Mouse (Mus musculus) bone marrow, adult 2 months (tissue): ENCODE results near the gene Sdad1.

Experiments
- CTCF ChIP-seq: fragments of 200-500 bp; IDR thresholded peaks from 2 replicates; pipeline ENCODE4 v1.5.1; 2011; ENCODE audit warnings: low read length, control low read depth; ENCODE audit not compliant: control insufficient read depth, insufficient read depth
- POLR2A ChIP-seq: fragments of 200-500 bp; IDR thresholded peaks from 2 replicates; pipeline ENCODE4 v1.6.1; 2011; ENCODE audit warnings: low read depth, mild to moderate bottlenecking, control low read depth, low read length, borderline replicate concordance; ENCODE audit not compliant: control insufficient read depth

DNA sequence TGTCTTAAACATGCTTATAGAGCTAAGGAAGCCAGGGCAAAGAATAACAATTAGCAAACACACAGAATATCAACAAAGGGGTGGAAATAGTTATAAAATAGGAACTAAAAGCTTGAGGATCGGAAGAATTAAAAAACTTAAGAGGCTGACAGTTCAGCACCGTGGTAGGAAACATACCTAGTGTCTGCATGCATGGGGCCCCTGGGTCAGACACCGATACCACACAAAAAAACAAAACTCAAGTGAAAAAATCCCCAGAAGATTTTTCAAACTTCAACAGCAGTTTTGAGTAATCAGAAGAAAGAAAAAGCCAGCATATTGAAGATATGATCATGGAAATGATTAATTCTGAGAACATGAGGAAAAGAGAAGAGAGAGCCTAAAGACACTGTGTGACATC is 26.5 kb upstream of the Sdad1 start:
- TF ChIP-seq CTCF (no peak), POLR2A (no peak)
